Mouse (Mus musculus): ENCODE measurements at regions not wholly inside any gene's neighbourhood (a gene's known extent, or its start where the extent isn't known, plus 50 kb on each side); places are given as distances from the start of the nearest gene placed in this dataset.

DNA sequence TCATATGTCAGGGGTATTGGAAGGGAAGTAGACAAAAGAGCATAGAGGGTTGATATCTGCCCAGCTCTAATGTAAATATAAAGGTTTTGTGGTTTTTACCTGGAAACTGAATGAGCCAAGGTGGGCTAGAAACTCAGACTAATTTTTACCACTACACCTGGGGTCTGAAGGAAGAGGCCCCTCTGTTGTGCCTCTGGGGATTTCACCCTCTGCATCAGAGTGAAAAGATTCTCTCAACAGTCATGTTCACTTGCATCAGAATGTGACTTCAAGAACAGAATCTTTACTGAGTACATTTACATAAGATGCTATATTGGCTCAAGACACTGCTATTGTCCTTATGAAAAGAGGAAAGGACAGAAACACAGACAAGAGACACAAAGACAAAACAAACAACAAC lies 110.2 kb upstream of the Pik3r1 start:
- no peak for TF ChIP-seq CTCF (IDR thresholded peaks at IDR 0.05; ENCODE audit: low read depth, low read length)
- no peak for TF ChIP-seq POLR2A (IDR thresholded peaks at IDR 0.05; ENCODE audit: extremely low read depth, insufficient read depth, low read length)

All from liver, adult 2 months (tissue).